Mouse (Mus musculus) spleen, adult 12 weeks (tissue): ENCODE data around the gene Grm8.

Source experiments
- DNase-seq: peaks from one replicate; pipeline ENCODE4 v3.0.0; 2022; ENCODE audit warnings: low spot score

Grm8 gene

GRCm38 (mm10) chr6:28042339-28042738 lies 92.6 kb downstream of the Grm8 start:
- DNase-seq = no peak

DNA sequence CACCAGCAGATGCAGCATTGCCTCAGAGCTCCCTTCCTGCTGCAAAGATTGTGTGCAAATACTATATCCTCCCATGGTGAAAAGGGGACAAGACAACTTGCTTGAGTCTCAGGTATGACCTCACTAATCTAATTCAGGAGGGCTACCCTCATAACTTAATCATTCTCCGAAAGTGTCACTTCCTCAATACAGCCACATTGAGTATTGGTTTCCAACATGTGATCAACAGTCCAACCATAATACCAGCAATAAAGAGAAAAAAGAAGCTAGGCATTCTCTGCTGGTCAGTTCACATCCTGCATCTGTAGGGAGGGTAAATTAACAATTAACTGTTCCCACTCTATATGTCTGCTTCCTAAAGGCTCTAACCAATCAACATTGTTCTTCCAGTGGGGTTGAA lies 94.2 kb downstream of the Grm8 start:
- DNase-seq = no peak

DNA sequence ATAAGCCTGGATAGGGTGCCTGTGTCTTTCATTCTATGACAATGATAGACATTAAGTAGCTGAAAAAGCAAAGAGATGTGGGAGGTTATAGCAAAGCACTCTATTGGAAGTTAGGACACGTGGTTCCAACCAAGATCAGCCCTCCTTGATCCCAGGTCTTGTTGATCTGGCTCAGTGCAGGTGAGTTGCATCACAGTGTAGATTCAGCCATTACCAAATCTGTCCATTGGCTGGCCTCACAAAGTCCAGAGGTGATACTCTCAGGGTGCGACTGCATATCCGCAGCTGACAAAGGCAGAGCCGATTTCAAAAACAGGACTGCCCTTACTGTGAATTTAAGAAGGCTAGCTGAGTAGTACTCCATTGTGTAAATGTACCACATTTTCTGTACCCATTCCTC lies 103.0 kb downstream of the Grm8 start:
- DNase-seq = no peak

DNA sequence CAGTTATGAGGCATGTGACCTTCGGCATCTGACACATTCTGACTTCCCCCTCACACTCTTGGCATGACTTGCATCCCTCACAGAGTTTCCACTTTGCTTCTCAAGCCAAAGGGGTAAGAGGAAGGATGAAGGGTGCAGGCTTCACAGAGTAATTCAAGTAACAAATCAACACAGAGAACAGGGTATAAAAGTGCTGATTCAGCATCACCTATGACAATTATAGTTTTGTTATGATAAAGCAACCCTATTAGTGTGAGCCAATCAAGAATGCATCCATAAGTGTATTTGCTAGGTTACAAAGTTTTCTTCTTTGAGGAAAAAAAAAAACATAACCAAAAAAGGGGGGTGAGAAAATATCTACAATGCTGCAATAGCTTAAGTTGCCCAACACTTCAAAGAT lies 117.3 kb downstream of the Grm8 start:
- DNase-seq = no peak

GRCm38 (mm10) chr6:28007001-28007400 lies 128.0 kb downstream of the Grm8 start:
- no peak for DNase-seq

- DNase-seq = no peak
Measured at GRCm38 (mm10) chr6:27997250-27997649, 137.7 kb downstream of the Grm8 start.

DNA sequence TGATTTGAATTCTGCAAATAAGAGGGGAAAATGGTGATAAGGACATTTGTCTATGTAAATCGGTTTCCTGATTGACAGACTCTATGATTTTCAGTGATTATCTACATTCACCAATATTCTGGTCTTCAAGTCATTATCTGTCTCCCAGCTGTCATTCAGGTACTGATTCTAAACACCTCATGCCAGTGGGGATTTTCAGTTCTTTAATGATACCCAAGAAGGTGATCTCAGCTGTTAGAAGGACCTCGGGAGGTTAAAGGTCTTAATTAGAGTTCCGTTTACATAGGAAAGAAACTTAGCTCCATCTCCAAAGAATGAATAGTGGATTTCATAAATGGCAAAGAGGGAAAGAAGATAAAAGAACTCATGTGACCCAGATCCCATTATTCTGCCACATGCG lies 143.7 kb downstream of the Grm8 start:
- DNase-seq = no peak

- no peak for DNase-seq
Measured at GRCm38 (mm10) chr6:27982598-27982997, 152.4 kb downstream of the Grm8 start.

DNA sequence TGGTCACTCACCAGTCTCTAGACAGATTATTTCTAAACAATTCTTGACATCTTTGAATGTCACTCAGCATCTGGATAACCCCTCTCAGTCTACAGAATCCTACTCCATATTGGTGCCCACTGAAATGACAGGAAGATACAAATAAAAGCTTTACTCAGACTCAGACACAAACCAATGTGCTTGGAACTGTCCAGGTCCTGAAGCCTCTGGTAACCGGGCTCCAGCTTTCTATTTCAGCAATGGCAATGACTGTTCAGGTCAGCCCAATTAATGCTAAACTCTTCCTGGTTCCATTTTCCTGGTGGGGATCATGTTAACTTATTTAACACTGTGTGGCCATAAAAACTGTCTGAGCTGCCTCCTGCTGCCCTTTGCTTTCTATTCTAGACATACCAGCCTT lies 153.0 kb downstream of the Grm8 start:
- no peak for DNase-seq

DNA sequence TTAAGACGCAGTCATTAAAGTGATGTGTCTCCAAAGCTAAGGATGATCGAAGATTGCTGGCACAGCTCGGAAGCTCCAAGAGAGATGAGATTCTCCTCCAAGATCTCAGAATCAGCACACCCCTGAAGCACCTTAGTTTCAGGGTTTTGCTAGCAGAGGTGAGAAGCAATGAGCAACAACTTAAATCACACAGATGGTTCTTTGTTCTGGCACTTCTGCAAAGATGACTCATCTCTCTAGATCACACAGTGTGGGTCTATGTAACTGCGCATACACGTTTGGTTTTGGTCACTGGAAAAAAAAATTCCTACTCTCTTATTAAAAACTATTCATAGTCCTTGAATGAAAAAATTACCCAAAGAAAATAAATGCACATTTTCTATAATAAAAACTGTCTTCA lies 157.6 kb downstream of the Grm8 start:
- no peak for DNase-seq

GRCm38 (mm10) chr6:27968859-27969258 lies 166.1 kb downstream of the Grm8 start:
- no peak for DNase-seq

GRCm38 (mm10) chr6:27967037-27967436 lies 167.9 kb downstream of the Grm8 start:
- no peak for DNase-seq

- DNase-seq = no peak
Measured at GRCm38 (mm10) chr6:27965237-27965636, 169.7 kb downstream of the Grm8 start.

GRCm38 (mm10) chr6:27963887-27964286 lies 171.1 kb downstream of the Grm8 start:
- no peak for DNase-seq

- no peak for DNase-seq
Measured at GRCm38 (mm10) chr6:27956278-27956857, 178.6 kb downstream of the Grm8 start.

DNA sequence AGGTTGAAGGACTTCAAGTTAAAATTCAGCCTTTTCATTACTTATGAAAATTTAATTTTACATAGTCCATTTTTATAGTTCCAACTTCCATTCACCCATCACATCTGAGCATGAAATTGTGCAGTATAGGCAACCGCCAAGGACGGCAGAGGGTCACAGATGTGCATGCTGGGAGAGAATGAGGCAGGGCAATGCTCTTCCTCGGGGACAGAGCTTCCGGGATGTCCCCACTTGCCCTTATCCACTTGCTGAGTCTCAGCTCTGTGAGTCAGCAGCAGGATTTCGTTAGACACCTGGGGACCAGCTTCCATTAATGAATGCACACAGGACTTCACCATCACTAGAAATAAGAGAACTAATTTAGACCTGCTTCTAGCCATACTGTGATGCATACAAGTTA lies 183.5 kb downstream of the Grm8 start:
- DNase-seq = no peak

DNA sequence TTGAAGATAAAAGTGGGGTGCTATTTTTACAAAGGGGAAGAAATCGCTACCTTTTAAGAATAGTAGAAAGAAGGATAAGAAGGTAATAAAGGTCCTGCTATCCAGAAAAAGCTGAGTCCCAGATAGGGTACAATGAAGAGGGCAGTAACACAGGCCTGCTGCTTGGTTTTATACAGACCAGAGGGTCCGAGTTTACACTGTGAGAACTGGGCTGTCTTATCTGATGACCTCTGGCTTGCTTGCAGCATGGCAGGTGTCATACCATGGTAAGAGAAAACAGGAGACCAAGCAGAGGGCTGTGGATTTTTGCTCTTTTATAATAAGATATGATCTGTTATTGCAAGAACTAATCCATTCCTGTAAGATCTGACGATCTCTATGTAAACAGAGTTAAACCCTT lies 206.9 kb downstream of the Grm8 start:
- no peak for DNase-seq

DNA sequence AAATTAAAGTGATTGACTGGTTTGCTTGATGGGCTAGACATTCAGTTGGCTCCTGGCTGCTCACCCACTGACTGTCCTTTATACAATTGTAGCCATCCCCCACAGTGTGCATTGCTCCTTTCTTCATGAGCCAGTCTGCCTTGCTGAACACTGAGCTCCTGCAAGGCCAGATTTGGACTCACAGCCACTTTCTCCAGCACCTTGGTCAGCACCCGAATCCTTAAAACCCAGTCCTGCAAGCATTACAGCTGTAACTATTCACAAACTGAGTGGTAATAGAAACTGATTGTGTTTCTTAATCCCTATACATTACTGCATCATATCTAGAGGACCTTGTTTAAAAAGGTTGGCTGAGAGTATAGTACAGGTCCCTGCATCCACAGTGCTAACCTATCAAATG lies 221.7 kb downstream of the Grm8 start:
- DNase-seq = no peak

GRCm38 (mm10) chr6:27904358-27904757 lies 230.6 kb downstream of the Grm8 start:
- DNase-seq = no peak

GRCm38 (mm10) chr6:27902224-27902623 lies 232.8 kb downstream of the Grm8 start:
- no peak for DNase-seq

GRCm38 (mm10) chr6:27901396-27901795 lies 233.6 kb downstream of the Grm8 start:
- no peak for DNase-seq

DNA sequence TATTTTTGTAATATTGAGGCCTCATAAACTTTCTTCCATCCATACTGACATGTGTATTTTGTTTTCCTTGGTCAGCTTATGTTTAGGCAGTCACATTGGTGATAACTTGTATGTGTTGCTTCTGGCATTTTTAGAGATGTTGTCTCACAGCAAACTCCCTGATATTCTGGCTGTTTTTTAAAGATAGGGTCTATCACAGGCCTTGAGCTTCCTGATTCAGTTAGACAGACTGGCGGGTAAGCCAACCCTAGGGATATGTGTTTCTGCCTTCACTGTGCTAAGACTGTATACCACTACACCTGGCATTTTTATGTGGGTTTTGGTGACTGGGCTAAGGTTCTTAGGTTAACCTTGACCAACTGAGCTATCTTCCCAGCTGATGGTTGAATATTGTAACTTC lies 239.8 kb downstream of the Grm8 start:
- no peak for DNase-seq

DNA sequence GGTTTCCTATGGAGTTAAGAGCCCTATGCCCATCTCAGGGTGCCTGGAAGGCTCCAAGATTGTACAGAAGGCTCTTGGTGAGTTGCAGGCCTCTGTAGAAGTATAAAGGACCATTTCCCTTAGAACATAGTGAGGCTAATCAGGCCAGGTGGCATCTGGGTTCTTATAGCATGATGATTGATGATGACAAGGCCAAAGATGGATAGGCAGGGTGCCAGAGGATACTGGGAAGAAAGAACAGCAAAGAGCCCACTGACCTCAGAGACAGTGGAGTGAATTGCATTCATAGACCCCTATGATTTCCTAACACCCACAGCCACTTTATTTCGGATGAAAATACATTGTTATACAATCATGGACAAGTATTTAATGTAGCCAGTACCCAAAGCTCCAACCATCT lies 242.1 kb downstream of the Grm8 start:
- DNase-seq = no peak

DNA sequence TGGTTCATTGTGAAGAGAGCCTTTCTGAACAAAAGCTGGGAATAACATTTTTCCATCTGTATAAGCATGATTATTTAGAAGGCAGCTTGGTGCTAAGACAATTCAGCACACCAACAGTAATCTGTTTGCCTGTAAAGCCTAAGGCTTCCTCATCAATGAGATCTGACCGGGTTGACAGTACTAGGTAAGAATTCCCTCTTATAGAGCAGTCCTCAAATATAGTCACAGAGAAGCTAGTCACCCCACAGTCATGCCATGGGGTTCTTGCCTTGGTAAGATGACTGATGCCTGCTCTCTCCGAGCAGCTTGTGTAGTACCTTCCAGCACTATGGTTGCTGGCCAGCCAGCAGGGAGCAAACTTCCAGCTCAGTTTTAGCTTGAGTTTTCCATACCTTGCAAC lies 246.6 kb downstream of the Grm8 start:
- DNase-seq = no peak

DNA sequence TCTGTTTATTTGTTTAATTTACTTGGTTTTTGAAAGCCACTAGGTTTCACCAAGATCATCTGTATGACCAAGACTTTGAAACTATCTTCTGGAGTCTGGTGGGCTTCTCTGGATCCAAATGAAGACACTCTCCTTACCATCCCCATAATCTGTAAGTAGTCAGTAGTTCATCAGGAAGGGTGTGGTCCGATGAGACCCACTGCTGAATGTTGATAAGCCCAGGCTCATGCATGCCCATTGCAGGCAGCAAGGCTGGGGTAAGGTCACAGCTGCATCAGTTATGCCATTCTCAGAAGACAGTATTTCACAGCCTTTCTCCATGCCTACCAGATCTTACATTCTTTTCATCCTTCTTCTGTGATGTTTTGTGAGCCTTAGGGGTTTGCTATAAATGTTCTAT lies 247.1 kb downstream of the Grm8 start:
- DNase-seq = no peak
